Mouse (Mus musculus) midbrain, embryonic 16.5 days (tissue): ENCODE data around the gene Suclg1. TPM values are rescaled to one million over a fixed set of nuclear protein-coding genes. Genes with fewer than 3 reads are reported as not detected.
A peak's percentile ranks its signal among the peaks of the same experiment; 100 is the strongest.

Experiments
- ATAC-seq: fragments of 200-750 bp; cut with Nextera tagmentation; 2 replicates; pipeline ENCODE4 v1.8.0; 2017; ENCODE audit warnings: moderate TSS enrichment
- H3K27ac ChIP-seq: fragments of 300-500 bp; sonication (generic); 2 replicates; pipeline ENCODE4 v1.5.1; 2014; ENCODE audit warnings: mild to moderate bottlenecking, low read length, mixed read lengths
- H3K27me3 ChIP-seq: fragments of 300-500 bp; sonication (generic); 2 replicates; pipeline ENCODE4 v1.6.1; 2014; ENCODE audit warnings: low read depth, low read length, mixed read lengths; ENCODE audit not compliant: control insufficient read depth, insufficient read depth
- H3K36me3 ChIP-seq: fragments of 300-500 bp; sonication (generic); 2 replicates; pipeline ENCODE4 v1.6.1; 2014; ENCODE audit warnings: mild to moderate bottlenecking, low read length, moderate library complexity, mixed read lengths; ENCODE audit not compliant: control insufficient read depth, insufficient read depth
- H3K4me1 ChIP-seq: fragments of 300-500 bp; sonication (generic); 2 replicates; pipeline ENCODE4 v1.6.1; 2014; ENCODE audit warnings: mild to moderate bottlenecking, low read length, mixed read lengths; ENCODE audit not compliant: control insufficient read depth, insufficient read depth
- H3K4me2 ChIP-seq: fragments of 300-500 bp; sonication (generic); 2 replicates; pipeline ENCODE4 v1.6.1; 2014; ENCODE audit warnings: mild to moderate bottlenecking, low read length, mixed read lengths
- H3K4me3 ChIP-seq: fragments of 300-500 bp; sonication (generic); 2 replicates; pipeline ENCODE4 v1.5.1; 2014; ENCODE audit warnings: low read depth, mild to moderate bottlenecking, low read length, moderate library complexity, mixed read lengths
- H3K9ac ChIP-seq: fragments of 300-500 bp; sonication (generic); 2 replicates; pipeline ENCODE4 v1.6.1; 2014; ENCODE audit warnings: low read depth, low read length, mixed read lengths
- H3K9me3 ChIP-seq: fragments of 300-500 bp; sonication (generic); replicated peaks from 2 replicates; pipeline ENCODE4 v1.6.1; 2014; ENCODE audit warnings: mild to moderate bottlenecking, low read length, mixed read lengths; ENCODE audit not compliant: control insufficient read depth, poor library complexity, severe bottlenecking
- WGBS: fragments of 180-500 bp; shearing (Covaris S2); extraction: QIAGEN DNeasy Blood & Tissue Kit; methylation state at CpG from one replicate; pipeline ENCODE4 v1.1.7; 2014; 5-methylcytosine and 5-hydroxymethylcytosine counted together
- polyA plus RNA-seq: library from polyadenylated mRNA; unstranded; fragments of >200 nt; fragmentation: Nextera tagmentation; extraction: Ambion mirVana; gene quantifications from 2 replicates; pipeline ENCODE4 v1.2.1, GENCODE M21; 2015

The Suclg1 gene
- polyA plus RNA-seq = 127 and 133 TPM in 2 replicates

GRCm38 (mm10) chr6:73248237-73249048 lies at the start of gene Suclg1:
Suclg1 (plus strand) TSS chr6:73248382.
- no peaks in the 10 kb centered on the region for H3K36me3 ChIP-seq
- peak within 1 kb of the TSS; percentile 98 for H3K4me3 ChIP-seq
- peak within 1 kb of the TSS; percentile 84 for H3K27ac ChIP-seq
- no peaks in the 10 kb centered on the region for H3K9me3 ChIP-seq
- peak within 1 kb of the TSS; percentile 94 for H3K9ac ChIP-seq
- ATAC-seq = peak; percentile 96
- H3K27me3 ChIP-seq = no peaks in the 10 kb centered on the region
- H3K4me2 ChIP-seq = peak within 1 kb of the TSS; percentile 76
- H3K4me1 ChIP-seq = peaks cover 17% of the 10 kb centered on the region
- WGBS = under 1% methylated on average over 58 of the region's 58 CpGs

GRCm38 (mm10) chr6:73203724-73204123 lies 44.5 kb upstream of the Suclg1 start:
- no peaks in the 10 kb centered on the region for H3K9me3 ChIP-seq
- no peak for ATAC-seq
- H3K9ac ChIP-seq = no peak overlapping the region
- H3K27me3 ChIP-seq = no peaks in the 10 kb centered on the region
- no peak overlapping the region for H3K4me2 ChIP-seq
- H3K36me3 ChIP-seq = no peaks in the 10 kb centered on the region
- H3K27ac ChIP-seq = no peak overlapping the region
- WGBS = 81% methylated on average over 2 of the region's 2 CpGs
- no peaks in the 10 kb centered on the region for H3K4me1 ChIP-seq
- H3K4me3 ChIP-seq = no peak overlapping the region

- H3K27ac ChIP-seq = no peak overlapping the region
- H3K9ac ChIP-seq = no peak overlapping the region
- no peaks in the 10 kb centered on the region for H3K4me1 ChIP-seq
- no peaks in the 10 kb centered on the region for H3K36me3 ChIP-seq
- 83% methylated on average over 4 of the region's 4 CpGs for WGBS
- no peak for ATAC-seq
- H3K4me3 ChIP-seq = no peak overlapping the region
- no peaks in the 10 kb centered on the region for H3K27me3 ChIP-seq
- no peaks in the 10 kb centered on the region for H3K9me3 ChIP-seq
- no peak overlapping the region for H3K4me2 ChIP-seq
Observed at GRCm38 (mm10) chr6:73204937-73205336, 43.2 kb upstream of the Suclg1 start.

- Histone ChIP-seq H3K36me3 (no peaks in the 10 kb centered on the region), H3K4me2 (no peak overlapping the region), H3K4me3 (no peak overlapping the region), H3K9me3 (no peaks in the 10 kb centered on the region), H3K27ac (no peak overlapping the region), H3K4me1 (no peaks in the 10 kb centered on the region), H3K9ac (no peak overlapping the region), H3K27me3 (no peaks in the 10 kb centered on the region)
- 92% methylated on average over 6 of the region's 6 CpGs for WGBS
- ATAC-seq = no peak
Observed at GRCm38 (mm10) chr6:73209598-73209997, 38.6 kb upstream of the Suclg1 start.

GRCm38 (mm10) chr6:73210445-73210972 lies 37.7 kb upstream of the Suclg1 start:
- H3K27me3 ChIP-seq = no peaks in the 10 kb centered on the region
- WGBS = 89% methylated on average over 4 of the region's 4 CpGs
- no peaks in the 10 kb centered on the region for H3K36me3 ChIP-seq
- H3K9ac ChIP-seq = no peak overlapping the region
- no peak for ATAC-seq
- no peaks in the 10 kb centered on the region for H3K4me1 ChIP-seq
- no peak overlapping the region for H3K27ac ChIP-seq
- no peak overlapping the region for H3K4me2 ChIP-seq
- no peaks in the 10 kb centered on the region for H3K9me3 ChIP-seq
- no peak overlapping the region for H3K4me3 ChIP-seq

GRCm38 (mm10) chr6:73211036-73211435 lies 37.1 kb upstream of the Suclg1 start:
- WGBS = 91% methylated on average over 3 of the region's 3 CpGs
- Histone ChIP-seq H3K9ac (no peak overlapping the region), H3K4me1 (no peaks in the 10 kb centered on the region), H3K9me3 (no peaks in the 10 kb centered on the region), H3K36me3 (no peaks in the 10 kb centered on the region), H3K27me3 (no peaks in the 10 kb centered on the region), H3K4me2 (no peak overlapping the region), H3K4me3 (no peak overlapping the region), H3K27ac (no peak overlapping the region)
- ATAC-seq = no peak

- no peak for ATAC-seq
- no peak overlapping the region for H3K9ac ChIP-seq
- H3K4me2 ChIP-seq = no peak overlapping the region
- H3K27ac ChIP-seq = no peak overlapping the region
- H3K4me3 ChIP-seq = no peak overlapping the region
- no peaks in the 10 kb centered on the region for H3K4me1 ChIP-seq
- H3K9me3 ChIP-seq = no peaks in the 10 kb centered on the region
- H3K36me3 ChIP-seq = no peaks in the 10 kb centered on the region
- H3K27me3 ChIP-seq = no peaks in the 10 kb centered on the region
Observed at GRCm38 (mm10) chr6:73211602-73212001, 36.6 kb upstream of the Suclg1 start.

- peak within 1 kb of the TSS; percentile 62 for H3K4me2 ChIP-seq
- 31% methylated on average over 25 of the region's 25 CpGs for WGBS
- H3K36me3 ChIP-seq = no peaks in the 10 kb centered on the region
- H3K9ac ChIP-seq = peak within 1 kb of the TSS; percentile 57
- no peaks in the 10 kb centered on the region for H3K9me3 ChIP-seq
- ATAC-seq = peak; percentile 100
- peak within 1 kb of the TSS; percentile 75 for H3K27ac ChIP-seq
- peaks cover 8% of the 10 kb centered on the region; the same call in 1 of the 2 replicates for H3K4me1 ChIP-seq
- no peaks in the 10 kb centered on the region for H3K27me3 ChIP-seq
- H3K4me3 ChIP-seq = peak within 1 kb of the TSS; percentile 37
Observed at GRCm38 (mm10) chr6:73221189-73221957, 26.8 kb upstream of the Suclg1 start, which contains the start of gene Dnah6. Dnah6 (minus strand) TSS chr6:73221651.
